Mouse (Mus musculus): Measurements from ENCODE around the gene Cacna2d4.

DNA sequence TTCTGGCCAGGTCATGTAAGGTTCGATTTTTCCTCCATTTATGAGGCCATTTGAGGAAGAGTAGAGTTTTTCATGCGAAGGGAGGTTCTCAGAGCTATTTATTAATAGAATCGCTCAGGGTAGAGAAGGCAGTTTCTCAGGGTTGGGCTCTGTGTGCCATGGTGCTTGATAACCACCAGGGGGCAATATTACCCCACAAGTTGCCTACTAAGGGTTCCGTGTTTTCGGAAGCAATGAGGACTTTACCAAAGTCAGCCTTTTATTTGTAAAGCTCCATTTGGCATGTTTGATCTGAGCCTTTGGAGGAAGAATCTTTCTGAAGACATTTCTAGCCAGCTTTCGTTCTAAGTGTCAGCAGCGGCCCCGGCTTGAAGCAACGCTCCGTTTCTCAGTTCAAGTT lies 16.0 kb upstream of the Cacna2d4 start:
- no peak for TF ChIP-seq ZNF384 (IDR thresholded peaks at IDR 0.05; ENCODE audit: low read depth, low read length)
- TF ChIP-seq HCFC1 (IDR thresholded peaks at IDR 0.05; ENCODE audit: borderline replicate concordance, insufficient read depth, low read length) = no peak
- no peak for TF ChIP-seq MAFK (IDR thresholded peaks at IDR 0.05; ENCODE audit: insufficient read depth, low read depth, low read length)
- no peak for TF ChIP-seq CHD2 (IDR thresholded peaks at IDR 0.05; ENCODE audit: low read depth, low read length)
- peak; percentile 98 for TF ChIP-seq ZC3H11A (IDR thresholded peaks at IDR 0.05; ENCODE audit: borderline replicate concordance, low read depth, low read length)

All from ES-E14 (cell line).